Mouse (Mus musculus): ENCODE data around the gene Meioc. TPM values are rescaled to one million over a fixed set of nuclear protein-coding genes. Genes with fewer than 3 reads are reported as not detected.
"Not testable (repeated sequence)": the region's sequence is repeated elsewhere in the genome, so short reads cannot be mapped to it uniquely, and the experiment has no call there.

Gene Meioc
- total RNA-seq, 2 experiments from 2014 or later: not detected

- no peak for DNase-seq (ENCODE audit: low spot score)
These were observed 2.3 kb downstream of the Meioc start for GRCm38 (mm10) chr11:102665637-102666435.

DNA sequence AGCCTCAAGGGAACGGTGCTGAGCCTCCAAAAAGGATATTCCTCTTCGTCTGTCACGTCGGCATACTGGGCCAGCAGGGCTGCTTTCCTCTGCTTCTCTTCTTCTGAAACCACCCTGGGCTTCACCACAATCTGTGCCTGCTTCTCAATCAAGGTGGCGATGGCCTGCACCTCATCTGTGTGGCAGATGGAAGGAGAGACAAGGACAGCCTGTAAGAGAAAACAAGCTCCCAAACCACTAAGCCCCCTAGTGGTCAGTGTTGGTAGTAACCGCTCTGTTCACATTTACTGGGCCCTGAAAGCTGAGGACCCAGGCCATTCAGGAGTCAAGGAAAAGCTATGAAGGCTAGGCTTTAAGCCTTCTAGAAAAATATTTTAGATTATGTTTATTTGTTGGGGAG lies 26.6 kb downstream of the Meioc start:
- peak; percentile 60 for DNase-seq (ENCODE audit: low spot score)

- DNase-seq (ENCODE audit: low spot score): peak; percentile 77
These were observed 31.8 kb downstream of the Meioc start for GRCm38 (mm10) chr11:102695289-102695688.

DNA sequence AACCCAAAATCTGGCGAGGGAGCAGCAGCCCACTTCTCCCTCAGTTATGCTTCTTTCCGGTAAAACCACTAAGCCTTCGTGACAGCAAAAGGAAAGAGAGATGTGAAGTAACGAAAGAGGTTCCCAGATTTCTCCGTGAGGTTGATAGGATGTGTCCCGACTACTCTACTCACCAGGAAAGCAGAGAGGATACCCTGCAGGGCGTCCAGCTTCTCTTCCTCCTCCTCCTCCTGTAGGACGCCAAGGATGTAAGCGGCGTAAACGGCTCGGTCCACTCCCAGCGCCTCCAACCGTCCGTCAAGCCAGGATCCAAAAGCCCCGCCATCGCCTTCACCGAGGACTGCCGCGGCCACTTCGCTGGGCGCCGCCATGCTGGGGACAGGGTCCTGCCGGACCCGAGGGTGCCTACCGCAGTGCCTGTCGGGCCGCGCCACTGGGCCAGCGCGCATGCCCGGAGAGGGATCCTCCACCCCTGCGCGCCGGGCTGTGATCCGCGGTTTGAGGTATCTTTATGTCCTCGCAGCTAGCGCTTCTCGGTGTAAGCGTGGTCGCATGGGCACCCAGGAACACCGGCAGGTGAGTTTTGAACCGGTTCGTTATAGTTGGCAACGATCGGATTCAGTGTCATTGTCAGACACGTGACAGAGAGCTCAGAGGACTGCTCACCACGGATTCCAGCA lies 34.0 kb downstream of the Meioc start, which contains the start of gene Ccdc43:
Gene Ccdc43 (minus strand): TSS at position 445 of the 680 bp plus-strand sequence.
- peak; percentile 89 for DNase-seq (ENCODE audit: low spot score)

GRCm38 (mm10) chr11:102698018-102698476 lies 34.5 kb downstream of the Meioc start:
- DNase-seq (ENCODE audit: low spot score): no peak

DNA sequence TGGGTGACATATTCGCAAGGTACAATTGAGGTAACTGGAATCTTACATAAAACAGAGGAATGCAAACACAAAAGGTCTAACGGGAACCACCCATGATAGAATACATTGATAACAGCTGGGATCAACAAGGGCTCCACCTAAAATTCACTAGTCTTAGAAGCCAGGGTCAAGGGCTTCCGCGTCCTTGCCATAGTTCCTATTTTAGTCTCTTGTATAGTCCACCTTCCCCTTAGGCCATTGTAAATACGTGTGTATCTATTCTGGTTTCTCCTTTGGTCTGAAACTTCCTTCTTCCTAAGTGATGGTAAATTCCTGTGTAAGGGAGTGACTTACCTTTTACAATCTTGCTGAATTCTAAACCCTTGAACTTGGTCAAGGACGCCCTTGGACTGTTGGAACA lies 38.7 kb downstream of the Meioc start:
- DNase-seq (ENCODE audit: low spot score): not testable (repeated sequence)

DNA sequence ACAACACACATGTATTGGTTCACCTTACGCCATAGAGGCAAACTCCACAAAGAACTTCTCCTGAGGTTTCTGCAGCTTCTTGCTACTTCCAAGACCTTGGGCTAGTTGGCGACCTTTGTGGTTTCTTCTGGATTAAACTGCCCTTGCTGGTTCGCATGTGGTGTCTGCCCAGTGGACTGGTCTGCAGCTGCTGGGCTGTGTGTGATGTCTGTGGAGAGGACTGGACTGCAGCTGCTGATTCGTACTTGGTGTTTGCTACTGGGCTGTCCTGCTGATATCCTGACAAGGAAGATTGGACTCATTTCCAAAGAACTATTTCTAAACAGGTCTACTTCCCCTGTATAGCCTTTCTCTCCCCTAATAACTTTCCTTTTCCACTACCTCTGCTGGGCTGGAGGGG lies 48.9 kb downstream of the Meioc start:
- no peak for DNase-seq (ENCODE audit: low spot score)

- not testable (repeated sequence) for DNase-seq (ENCODE audit: low spot score)
These were observed 51.1 kb downstream of the Meioc start for GRCm38 (mm10) chr11:102714578-102714977.

- no peak for DNase-seq (ENCODE audit: low spot score)
These were observed 52.6 kb downstream of the Meioc start for GRCm38 (mm10) chr11:102716135-102716534.

- no peak for DNase-seq (ENCODE audit: low spot score)
These were observed 62.1 kb downstream of the Meioc start for GRCm38 (mm10) chr11:102725574-102725973.

GRCm38 (mm10) chr11:102728614-102729013 lies 65.1 kb downstream of the Meioc start:
- peak; percentile 72 for DNase-seq (ENCODE audit: low spot score)

GRCm38 (mm10) chr11:102729835-102730234 lies 66.3 kb downstream of the Meioc start:
- no peak for DNase-seq (ENCODE audit: low spot score)

DNA sequence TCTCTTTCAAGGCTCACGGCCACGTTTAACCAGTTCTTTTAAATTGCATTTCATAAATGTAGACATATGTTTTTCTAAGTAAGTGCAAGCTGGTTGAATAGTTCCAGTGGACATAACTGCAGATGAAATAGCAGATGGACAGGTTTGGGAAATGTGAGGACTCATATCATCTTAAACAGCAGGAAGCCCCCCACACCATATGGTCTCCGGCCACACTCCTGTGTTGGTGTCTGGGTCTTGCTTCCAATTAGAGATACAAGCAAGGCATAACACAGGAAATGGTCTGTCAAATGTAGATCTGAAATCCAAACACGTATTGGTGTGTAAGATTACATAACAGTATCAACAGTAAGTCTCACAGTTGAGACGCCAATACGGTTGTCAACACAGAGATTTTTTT lies 67.8 kb downstream of the Meioc start:
- no peak for DNase-seq (ENCODE audit: low spot score)

Small RNAs within 50 kb of the gene (microRNA-seq; reads per million reads assigned to microRNA genes)
- gene Gm22920: not detected

Other genes with a start within 250 kb of the Meioc start
- 10 to 100 TPM; 17.1 to 20.7 TPM for gene Grn, start 233.4 kb upstream of the Meioc start, total RNA-seq (2021)
- 1 to 10 TPM in 1 of 2 experiments, under 1 TPM in 1; 0.62 to 1.1 TPM for gene Fam171a2, start 216.0 kb upstream of the Meioc start, total RNA-seq (2021)
- gene Itga2b, start 193.6 kb upstream of the Meioc start, total RNA-seq (2021): 1 to 10 TPM in 1 of 2 experiments, under 1 TPM in 1; 0.64 to 1.4 TPM
- 10 to 100 TPM; 26.1 to 27.1 TPM for gene Gpatch8, start 107.3 kb upstream of the Meioc start, total RNA-seq (2021)
- under 1 TPM in 1 of 2 experiments, not detected in 1; 0.43 TPM for gene Gm11627, start 84.3 kb upstream of the Meioc start, total RNA-seq (2021)
- gene Fzd2, start 59.3 kb upstream of the Meioc start, total RNA-seq (2021): 1 to 10 TPM in 1 of 2 experiments, under 1 TPM in 1; 0.89 to 1.8 TPM
- 10 to 100 TPM; 74.4 to 79.7 TPM for gene Ccdc43, start 34.1 kb downstream of the Meioc start, total RNA-seq (2021)
- under 1 TPM; 0.31 to 0.41 TPM for gene Adam11, start 97.7 kb downstream of the Meioc start, total RNA-seq (2021)
- 1 to 10 TPM; 3.7 to 4.6 TPM for gene Gjc1, start 156.0 kb downstream of the Meioc start, total RNA-seq (2021)
- 1 to 10 TPM; 2.4 to 3.1 TPM for gene Higd1b, start 172.1 kb downstream of the Meioc start, total RNA-seq (2021)
- gene Eftud2, start 217.3 kb downstream of the Meioc start, total RNA-seq (2021): 10 to 100 TPM; 24.5 to 24.7 TPM
- not detected for gene Ccdc103, start 217.5 kb downstream of the Meioc start, total RNA-seq (2021)
- not detected for gene Fam187a, start 221.5 kb downstream of the Meioc start, total RNA-seq (2021)
- gene Gfap, start 237.2 kb downstream of the Meioc start, total RNA-seq (2021): not detected

Measured in gastrocnemius, adult 18-20 months (tissue).